Mouse (Mus musculus) mouse trophoblast stem cell (cell line): ENCODE measurements around the gene Xdh.
"Not testable (repeated sequence)": the region's sequence is repeated elsewhere in the genome, so short reads cannot be mapped to it uniquely, and the experiment has no call there.

Experiments used
- in situ Hi-C, 2 experiments: fragments of 300-500 bp; cut with MseI, MboI; formaldehyde crosslinking; loops; 2 replicates in 1 of 2; 3 replicates in 1 of 2; pipeline ENCODE4 v1.15.1; 2025

The Xdh gene

GRCm38 (mm10) chr17:73882194-73882593, 67.8 kb downstream of the Xdh start:
- in situ Hi-C loops = loop anchor here (5.0 to 10.0 kb wide), 4 partner anchors 75 to 580 kb away; partner anchors contain the start of gene Ehd3 (in 1 of the 2)

- in situ Hi-C loops = loop anchor here (5.0 to 10.0 kb wide), 4 partner anchors 74 to 579 kb away; partner anchors contain the start of gene Ehd3 (in 1 of the 2)
Measured at GRCm38 (mm10) chr17:73881295-73881694, 68.7 kb downstream of the Xdh start.

GRCm38 (mm10) chr17:73880286-73880685, 69.7 kb downstream of the Xdh start:
- in situ Hi-C loops = loop anchor here (5.0 to 10.0 kb wide), 4 partner anchors 73 to 578 kb away; partner anchors contain the start of gene Ehd3 (in 1 of the 2)

- in situ Hi-C loops = no loop called here
Measured at GRCm38 (mm10) chr17:73879262-73879916, 70.6 kb downstream of the Xdh start.

- in situ Hi-C loops = no loop called here
Measured at GRCm38 (mm10) chr17:73875674-73876073, 74.3 kb downstream of the Xdh start.

- in situ Hi-C loops = no loop called here
Measured at GRCm38 (mm10) chr17:73875268-73875667, 74.7 kb downstream of the Xdh start.

- in situ Hi-C loops = no loop called here
Measured at GRCm38 (mm10) chr17:73870956-73871605, 78.9 kb downstream of the Xdh start.

- in situ Hi-C loops = no loop called here
Measured at GRCm38 (mm10) chr17:73869008-73869685, 80.8 kb downstream of the Xdh start.

GRCm38 (mm10) chr17:73853717-73854116, 96.3 kb downstream of the Xdh start:
- in situ Hi-C loops = no loop called here

GRCm38 (mm10) chr17:73853041-73853440, 97.0 kb downstream of the Xdh start:
- in situ Hi-C loops = no loop called here

GRCm38 (mm10) chr17:73847399-73847798, 102.6 kb downstream of the Xdh start:
- in situ Hi-C loops = no loop called here

GRCm38 (mm10) chr17:73845632-73846031, 104.4 kb downstream of the Xdh start:
- in situ Hi-C loops = no loop called here

- in situ Hi-C loops = no loop called here
Measured at GRCm38 (mm10) chr17:73842963-73843362, 107.0 kb downstream of the Xdh start.

- in situ Hi-C loops = not testable (repeated sequence)
Measured at GRCm38 (mm10) chr17:73839876-73840275, 110.1 kb downstream of the Xdh start.

- in situ Hi-C loops = no loop called here
Measured at GRCm38 (mm10) chr17:73839086-73839835, 110.7 kb downstream of the Xdh start.

GRCm38 (mm10) chr17:73837244-73837643, 112.8 kb downstream of the Xdh start:
- in situ Hi-C loops = no loop called here

GRCm38 (mm10) chr17:73836601-73837000, 113.4 kb downstream of the Xdh start:
- in situ Hi-C loops = no loop called here
